Mouse (Mus musculus) brain, adult 2 months (tissue): ENCODE data around the gene Gm5150.
"Not testable (repeated sequence)": the region's sequence is repeated elsewhere in the genome, so short reads cannot be mapped to it uniquely, and the experiment has no call there.

ENCODE experiments used
- DNase-seq: peaks from one replicate; pipeline ENCODE4 v3.0.0; 2011; ENCODE audit warnings: low read depth, low spot score

Gene Gm5150

DNA sequence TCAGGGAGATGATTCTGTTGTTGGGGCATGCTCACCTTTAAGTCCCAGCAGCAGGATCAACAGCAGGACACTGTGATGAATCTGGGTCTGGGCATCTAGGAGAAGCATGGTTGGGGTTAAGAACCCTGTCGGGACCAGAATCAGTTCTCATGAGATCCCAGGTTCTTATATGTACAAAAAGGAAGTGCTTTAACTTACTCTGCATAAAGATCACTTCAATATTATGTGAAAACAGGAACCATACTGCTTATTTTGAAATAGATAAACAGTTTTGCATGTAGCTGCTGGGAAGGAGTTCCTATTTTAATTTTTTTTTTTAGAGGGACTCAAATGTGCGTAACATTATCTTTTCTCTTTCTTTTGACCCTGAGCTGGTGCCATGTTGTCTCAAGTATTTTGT is at the start of gene Gm5150:
TSS of gene Gm5150 (minus strand) at position 223 of the 400 bp plus-strand sequence.
- no peak for DNase-seq

DNA sequence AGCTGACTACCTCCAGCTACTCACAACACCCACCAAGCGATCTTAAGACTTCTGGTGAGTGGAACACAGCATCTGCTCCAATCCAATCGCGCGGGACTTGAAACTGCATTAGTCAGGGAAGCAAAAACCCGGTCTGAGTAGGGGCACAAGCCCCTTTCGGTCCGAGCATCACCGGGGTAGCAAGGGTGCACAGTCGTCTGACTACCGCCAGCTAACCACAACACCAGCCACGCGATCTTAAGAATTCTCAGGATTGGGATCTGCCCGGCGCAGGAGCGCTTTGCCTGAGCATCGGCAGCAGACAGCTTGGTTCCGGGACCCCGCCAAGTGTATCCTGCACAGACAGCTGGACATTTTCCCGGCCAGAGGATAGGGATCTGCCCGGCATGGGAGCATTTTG is 45.5 kb upstream of the Gm5150 start:
- DNase-seq, result not testable (repeated sequence)

DNA sequence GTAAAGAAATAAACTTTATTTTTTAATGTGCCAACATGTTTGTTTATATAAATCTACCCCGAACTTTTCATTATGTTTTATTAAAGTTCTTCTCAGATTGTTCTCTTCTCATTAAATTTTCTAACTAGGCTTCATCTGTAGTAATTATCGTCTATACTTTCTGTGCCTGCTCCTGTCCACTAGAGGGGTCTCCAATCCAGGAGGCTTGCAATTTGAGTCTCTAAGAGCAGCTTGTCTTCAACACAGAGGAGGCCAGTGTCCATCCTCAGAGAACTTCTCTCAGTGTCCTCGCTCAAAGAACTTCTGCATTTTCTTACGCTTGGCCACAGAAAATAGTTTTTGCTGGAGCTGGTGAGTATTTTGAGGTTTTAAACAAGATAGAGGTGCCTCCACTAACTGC is 41.1 kb upstream of the Gm5150 start:
- DNase-seq, result peak; percentile 4

DNA sequence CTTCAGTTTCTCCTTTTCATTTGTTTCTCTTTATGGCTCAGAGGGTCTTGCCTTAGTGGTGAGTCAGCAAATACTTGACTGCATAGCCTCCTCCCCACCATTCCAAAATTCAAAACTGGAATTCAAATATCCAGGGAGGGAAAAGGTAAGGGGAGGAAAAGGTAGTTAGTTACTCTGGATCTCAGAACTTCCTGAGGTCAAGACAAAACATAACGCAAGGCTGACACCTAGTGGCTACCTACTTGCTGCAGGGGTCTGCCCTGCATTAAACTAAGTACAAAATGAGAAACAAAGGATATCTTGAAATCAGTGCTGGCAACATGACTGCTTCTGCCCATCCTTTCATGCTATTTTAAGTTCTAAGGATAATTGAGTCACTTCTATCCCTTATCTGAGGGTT is 37.1 kb upstream of the Gm5150 start:
- peak; percentile 29 for DNase-seq

DNA sequence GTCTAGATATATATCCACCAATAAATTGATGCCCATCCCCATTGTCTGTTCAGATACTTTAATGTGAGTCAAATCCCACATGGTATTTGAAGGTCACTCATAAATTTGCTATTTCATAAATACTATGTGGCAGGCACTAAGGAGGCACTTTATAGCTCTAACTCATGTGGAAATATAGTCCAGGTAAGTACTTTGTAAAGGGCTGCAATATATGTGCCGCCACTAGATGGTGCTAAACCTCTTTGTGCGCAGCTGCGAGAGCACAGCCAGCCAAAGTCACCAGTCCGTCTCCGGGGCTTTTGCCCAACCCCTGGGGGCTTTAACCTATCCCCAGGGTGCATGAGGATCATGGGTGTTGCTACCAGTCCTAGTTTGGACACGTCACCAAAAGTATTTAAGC is 18.8 kb upstream of the Gm5150 start:
- not testable (repeated sequence) for DNase-seq

DNA sequence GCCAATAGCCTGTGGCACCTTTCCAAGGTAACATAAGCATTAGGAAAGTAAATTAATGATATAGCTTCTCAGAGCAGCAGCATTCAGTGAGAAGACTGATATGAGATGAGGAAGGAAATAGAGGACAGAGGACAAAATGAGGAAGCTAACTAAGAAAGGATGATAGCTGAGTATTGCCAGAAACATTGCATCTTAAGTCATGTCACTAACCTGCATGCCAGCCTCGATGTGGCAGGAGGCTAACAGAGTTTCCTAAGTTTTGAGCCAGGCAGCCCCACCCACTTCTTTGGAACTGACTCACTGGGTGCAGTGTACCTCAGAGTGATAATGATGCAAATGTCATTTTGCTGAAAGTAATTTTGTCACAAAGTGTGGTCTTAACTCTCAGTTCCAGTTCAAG is 16.0 kb upstream of the Gm5150 start:
- DNase-seq, result no peak

DNA sequence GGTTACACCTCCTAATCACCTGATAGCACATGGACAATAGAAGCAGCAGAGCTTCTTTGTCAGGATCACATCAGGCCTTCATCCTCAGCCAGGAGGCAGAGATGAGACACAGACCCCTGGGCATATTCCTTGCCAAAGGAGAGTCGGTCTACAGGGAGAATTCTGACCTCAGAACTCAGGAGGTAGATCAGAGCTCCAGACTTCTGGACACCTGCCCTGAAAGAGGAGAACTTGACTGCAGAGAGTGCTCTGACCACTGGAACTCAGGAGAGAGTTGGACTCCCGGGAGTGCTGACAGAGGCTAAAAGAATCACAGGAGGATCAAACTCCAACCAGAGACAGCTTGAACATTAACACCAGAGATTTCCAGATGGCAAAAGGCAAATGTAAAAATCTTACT is 8.2 kb upstream of the Gm5150 start:
- not testable (repeated sequence) for DNase-seq

DNA sequence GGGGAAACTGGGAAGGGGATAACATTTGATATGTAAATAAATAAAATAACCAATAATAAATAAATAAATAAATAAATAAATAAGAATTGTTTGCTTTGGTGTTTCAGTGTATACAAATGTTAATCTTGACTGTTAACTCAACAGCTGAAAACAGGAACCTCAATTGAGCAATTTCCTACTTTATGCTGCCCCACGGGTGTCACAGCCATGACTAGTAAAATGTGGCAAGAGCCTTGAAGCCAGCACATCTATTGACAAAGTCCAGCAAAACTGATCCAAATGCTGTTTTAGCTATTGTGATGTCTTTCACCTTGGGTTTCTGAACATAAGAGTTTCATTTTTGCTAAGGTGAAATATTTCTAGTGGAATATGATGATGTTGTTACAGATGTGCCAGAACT is 1.6 kb upstream of the Gm5150 start:
- DNase-seq, result no peak

DNA sequence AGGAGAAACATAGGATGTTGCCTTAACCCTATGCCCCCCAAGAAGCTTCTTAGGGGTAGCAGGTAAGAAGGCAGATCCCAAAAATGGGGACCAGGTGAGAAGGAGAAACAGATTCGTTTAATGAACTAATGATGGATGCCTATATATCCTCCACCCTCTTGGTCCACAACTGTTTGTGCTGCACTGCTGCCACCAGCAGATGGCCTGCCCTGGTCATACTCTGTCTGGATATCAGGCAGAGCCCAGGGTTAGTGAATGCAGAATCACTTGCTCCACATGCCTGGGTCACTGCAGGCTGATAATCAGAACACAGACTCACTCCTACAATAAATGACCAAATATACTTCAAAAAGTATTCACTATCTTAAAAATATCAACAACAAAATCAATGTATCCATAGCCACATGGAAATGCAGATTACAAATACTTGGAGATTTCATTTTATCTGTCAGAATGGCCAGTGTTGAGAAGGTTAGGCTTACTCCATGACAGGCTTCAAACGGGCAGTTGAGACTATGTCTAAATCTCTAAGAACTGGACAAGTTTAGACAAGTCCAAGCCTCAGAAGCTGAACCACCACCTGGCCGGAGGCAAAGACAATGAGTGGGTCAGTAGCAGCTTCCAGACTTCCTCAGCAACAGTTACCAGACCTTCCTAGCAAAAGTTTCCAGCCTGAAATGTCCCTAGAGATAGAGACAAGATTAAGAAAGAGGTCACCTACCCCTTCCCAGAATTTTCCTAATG is 2.2 kb downstream of the Gm5150 start:
- DNase-seq, result no peak

DNA sequence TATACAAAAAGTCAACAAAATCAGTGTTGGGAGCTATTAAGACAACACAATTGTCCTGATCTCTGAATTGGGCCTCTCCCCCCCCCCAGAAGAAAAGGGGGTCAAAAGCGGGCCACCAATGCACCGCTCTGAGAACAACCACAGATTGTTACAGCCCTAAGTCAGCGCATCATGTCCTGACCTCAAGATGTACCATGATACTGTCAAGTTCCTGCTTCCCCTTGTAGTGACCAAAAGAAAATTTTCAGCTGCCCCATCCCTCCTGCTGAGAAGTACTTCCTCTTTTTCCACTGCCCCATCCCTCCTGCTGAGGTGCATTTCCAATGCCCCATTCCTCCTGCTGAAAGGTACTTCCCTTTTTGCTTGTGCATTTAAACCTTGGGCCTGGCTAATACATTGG is 6.8 kb downstream of the Gm5150 start:
- not testable (repeated sequence) for DNase-seq

DNA sequence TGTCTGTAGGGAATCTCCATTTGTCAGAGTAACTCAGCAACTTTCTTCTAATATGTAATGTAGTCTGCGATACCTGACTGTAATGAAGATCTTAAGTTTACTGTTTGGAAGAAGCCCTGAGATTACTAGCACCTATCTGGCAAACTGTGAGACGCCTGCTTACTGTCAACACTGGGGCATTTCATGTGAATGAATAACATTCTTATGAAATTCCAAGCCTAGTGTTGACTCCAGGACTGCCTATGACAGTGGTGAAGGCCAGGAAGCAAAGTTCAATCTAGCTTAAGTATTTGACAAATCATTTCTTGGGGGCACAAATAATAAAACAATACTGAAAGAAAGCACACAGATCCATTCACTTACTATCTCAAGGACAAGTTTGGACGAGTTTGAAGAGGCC is 24.0 kb downstream of the Gm5150 start:
- DNase-seq, result no peak

DNA sequence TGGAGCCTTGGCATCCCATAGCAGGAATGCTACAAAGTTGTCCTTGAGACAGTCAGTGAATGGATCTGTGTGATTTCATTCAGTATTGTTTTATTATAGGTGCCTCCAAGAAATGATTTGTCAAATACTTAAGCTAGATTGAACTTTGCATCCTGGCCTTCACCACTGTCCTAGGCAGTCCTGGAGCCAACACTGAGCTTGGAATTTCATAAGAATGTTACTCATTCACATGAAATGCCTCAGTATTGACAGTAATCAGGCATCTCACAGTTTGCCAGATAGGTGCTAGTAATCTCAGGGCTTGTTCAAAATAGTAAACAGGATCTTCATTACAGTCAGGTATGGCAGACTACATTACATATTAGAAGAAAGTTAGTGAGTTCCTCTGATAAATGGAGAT is 49.3 kb downstream of the Gm5150 start:
- DNase-seq, result no peak
